In the genomic region with DNA sequence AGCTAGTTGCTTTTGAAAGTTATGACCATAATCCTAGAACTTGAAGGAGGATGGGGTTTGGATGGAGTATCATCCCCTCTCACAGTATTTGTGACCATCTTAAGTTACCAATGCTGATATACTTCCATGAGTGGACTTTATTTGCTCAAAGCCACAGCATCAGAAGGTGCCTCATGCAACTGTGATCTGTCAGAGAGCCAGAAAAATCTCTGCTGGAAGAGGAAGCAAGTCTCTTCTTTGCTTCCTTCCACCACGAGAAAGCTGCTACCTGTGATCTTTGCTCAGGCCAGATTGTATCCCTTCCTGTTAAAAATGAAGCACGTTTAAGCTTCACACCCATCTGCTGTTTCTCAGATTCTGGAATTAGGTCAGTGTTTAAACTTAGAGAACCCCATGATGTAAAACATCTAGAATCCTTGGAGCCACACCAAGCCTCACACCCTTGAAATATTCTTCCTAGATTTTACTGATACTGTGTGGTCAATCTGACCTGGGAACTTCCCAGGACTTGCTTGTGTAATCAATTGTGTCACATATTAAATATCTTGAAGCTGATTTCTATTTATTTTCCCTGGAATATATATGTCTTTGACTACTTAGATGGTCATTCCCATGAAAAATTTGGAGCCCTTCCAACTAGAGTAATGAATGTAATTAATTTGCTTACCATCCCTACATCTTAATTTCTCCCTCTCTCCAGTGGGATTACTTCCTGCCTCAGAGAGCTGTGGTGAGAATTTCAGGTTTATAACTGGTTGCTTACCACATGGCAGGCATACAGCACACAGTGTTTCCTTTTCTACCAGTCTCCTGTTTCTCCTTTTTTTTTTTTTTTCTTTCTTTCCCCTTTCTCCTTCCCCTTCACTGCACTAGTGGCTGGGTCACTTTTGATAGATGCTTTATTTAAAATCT, we compare ENCODE assay signal across 16 mouse cellular contexts. TPM values are rescaled to one million over a fixed set of nuclear protein-coding genes. Genes with fewer than 3 reads are reported as not detected.
DNase-seq lines count a peak whose midpoint lies in the region; ATAC-seq lines count a peak whose summit lies in the region.
"Had no signal": no experiment of that assay in that cellular context is flagged by ENCODE, and none has a peak within 500 bp of the region (broad histone marks: within the 10 kb centered on the region; RNA-seq: fewer than 3 reads in every experiment).

No protein-coding gene starts in this region.

- no peak for DNase-seq in forebrain, embryonic 11.5 days (ENCODE audit: low spot score)
- no peak for DNase-seq in forebrain, embryonic 10.5 days (ENCODE audit: extremely low spot score, low spot score)
- peak; percentile 14 to 35 for DNase-seq in cerebellum, postnatal 25 days
- DNase-seq in layer of hippocampus, postnatal 25 days (ENCODE audit: extremely low spot score in 1 of 2, low spot score in 1 of 2): no peak
- no peak for DNase-seq in embryo, embryonic 10.5 days (ENCODE audit: low spot score)
- DNase-seq: adrenal gland, postnatal 25 days; gastrocnemius, postnatal 36 days; layer of hippocampus, adult 9-11 months; lung, embryonic 14.5 days had no signal

- no peak overlapping the region for H3K4me3 ChIP-seq in forebrain, embryonic 11.5 days (ENCODE audit: low read depth, low read length)
- no peak overlapping the region for H3K4me3 ChIP-seq in forebrain, embryonic 10.5 days
- no peak overlapping the region for H3K4me3 ChIP-seq in midbrain, embryonic 12.5 days
- no peak overlapping the region for H3K4me3 ChIP-seq in midbrain, embryonic 15.5 days
- H3K4me3 ChIP-seq in stomach, embryonic 15.5 days (replicated peaks): no peak overlapping the region
- H3K4me3 ChIP-seq: kidney, embryonic 15.5 days; limb, embryonic 13.5 days had no signal

- ATAC-seq in forebrain, embryonic 11.5 days (replicated peaks; ENCODE audit: low FRiP score): peak; percentile 27; the same call in 1 of the 2 replicates
- ATAC-seq in midbrain, embryonic 12.5 days (ENCODE audit: low FRiP score, low read depth): peak; percentile 49; the same call in 1 of the 2 replicates
- no peak; the same call in none of the 2 replicates for ATAC-seq in midbrain, embryonic 15.5 days (replicated peaks)
- no peak for ATAC-seq in stomach, embryonic 15.5 days (ENCODE audit: insufficient read depth, low FRiP score, low read depth)

- no peak overlapping the region for H3K9ac ChIP-seq in forebrain, embryonic 11.5 days (ENCODE audit: low read length)
- no peak overlapping the region for H3K9ac ChIP-seq in midbrain, embryonic 12.5 days (replicated peaks)
- no peak overlapping the region for H3K9ac ChIP-seq in midbrain, embryonic 15.5 days
- no peak overlapping the region for H3K9ac ChIP-seq in stomach, embryonic 15.5 days
- H3K9ac ChIP-seq: kidney, embryonic 15.5 days; limb, embryonic 13.5 days; lung, embryonic 14.5 days had no signal

- 86% methylated on average over 2 of the region's 2 CpGs for WGBS in forebrain, embryonic 11.5 days
- 79% methylated on average over 2 of the region's 2 CpGs for WGBS in forebrain, embryonic 10.5 days
- 74% methylated on average over 2 of the region's 2 CpGs for whole genome bisulfite sequencing in midbrain, embryonic 12.5 days
- 67% methylated on average over 2 of the region's 2 CpGs for WGBS in midbrain, embryonic 15.5 days
- 26% methylated on average over 2 of the region's 2 CpGs for WGBS in stomach, embryonic 15.5 days

- H3K4me2 ChIP-seq in forebrain, embryonic 11.5 days (ENCODE audit: low read depth, low read length, severe bottlenecking): no peak overlapping the region
- no peak overlapping the region for H3K4me2 ChIP-seq in midbrain, embryonic 12.5 days (replicated peaks)
- no peak overlapping the region for H3K4me2 ChIP-seq in midbrain, embryonic 15.5 days
- H3K4me2 ChIP-seq in stomach, embryonic 15.5 days: no peak overlapping the region
- H3K4me2 ChIP-seq: kidney, embryonic 15.5 days; limb, embryonic 13.5 days; lung, embryonic 14.5 days had no signal

- H3K9me3 ChIP-seq in forebrain, embryonic 11.5 days (ENCODE audit: control insufficient read depth, low read length): no peaks in the 10 kb centered on the region
- H3K9me3 ChIP-seq in forebrain, embryonic 10.5 days: no peaks in the 10 kb centered on the region
- H3K9me3 ChIP-seq in midbrain, embryonic 12.5 days: no peaks in the 10 kb centered on the region
- H3K9me3 ChIP-seq in midbrain, embryonic 15.5 days: no peaks in the 10 kb centered on the region
- H3K9me3 ChIP-seq in stomach, embryonic 15.5 days: no peaks in the 10 kb centered on the region
- H3K9me3 ChIP-seq: kidney, embryonic 15.5 days; limb, embryonic 13.5 days had no signal

- no peaks in the 10 kb centered on the region for H3K27me3 ChIP-seq in forebrain, embryonic 11.5 days (ENCODE audit: control insufficient read depth, insufficient read depth, low read length)
- no peaks in the 10 kb centered on the region for H3K27me3 ChIP-seq in forebrain, embryonic 10.5 days (ENCODE audit: poor library complexity, severe bottlenecking)
- no peaks in the 10 kb centered on the region for H3K27me3 ChIP-seq in midbrain, embryonic 12.5 days
- no peaks in the 10 kb centered on the region for H3K27me3 ChIP-seq in midbrain, embryonic 15.5 days (replicated peaks)
- H3K27me3 ChIP-seq in stomach, embryonic 15.5 days (replicated peaks): no peaks in the 10 kb centered on the region
- H3K27me3 ChIP-seq: kidney, embryonic 15.5 days; limb, embryonic 13.5 days had no signal

- H3K36me3 ChIP-seq in forebrain, embryonic 11.5 days (ENCODE audit: control insufficient read depth, insufficient read depth, low read length): no peaks in the 10 kb centered on the region
- no peaks in the 10 kb centered on the region for H3K36me3 ChIP-seq in forebrain, embryonic 10.5 days (replicated peaks)
- H3K36me3 ChIP-seq in midbrain, embryonic 12.5 days: no peaks in the 10 kb centered on the region
- H3K36me3 ChIP-seq in midbrain, embryonic 15.5 days (replicated peaks): no peaks in the 10 kb centered on the region
- no peaks in the 10 kb centered on the region for H3K36me3 ChIP-seq in stomach, embryonic 15.5 days
- H3K36me3 ChIP-seq: kidney, embryonic 15.5 days; limb, embryonic 13.5 days had no signal

- no peaks in the 10 kb centered on the region for H3K4me1 ChIP-seq in forebrain, embryonic 11.5 days (replicated peaks; ENCODE audit: control insufficient read depth, insufficient read depth, low read length)
- no peaks in the 10 kb centered on the region for H3K4me1 ChIP-seq in forebrain, embryonic 10.5 days
- no peaks in the 10 kb centered on the region for H3K4me1 ChIP-seq in midbrain, embryonic 12.5 days
- 0 out of 2 replicates have a peak, but pooled peaks cover 3% of the 10 kb centered on the region for H3K4me1 ChIP-seq in midbrain, embryonic 15.5 days
- no peaks in the 10 kb centered on the region for H3K4me1 ChIP-seq in stomach, embryonic 15.5 days
- H3K4me1 ChIP-seq: limb, embryonic 13.5 days had no signal

- H3K27ac ChIP-seq in forebrain, embryonic 11.5 days (ENCODE audit: low read depth, low read length): no peak overlapping the region
- H3K27ac ChIP-seq in forebrain, embryonic 10.5 days: no peak overlapping the region
- no peak overlapping the region for H3K27ac ChIP-seq in midbrain, embryonic 12.5 days (replicated peaks)
- H3K27ac ChIP-seq in midbrain, embryonic 15.5 days: no peak overlapping the region
- H3K27ac ChIP-seq in stomach, embryonic 15.5 days: peak overlapping the region; percentile 48; the same call in 1 of the 2 replicates
- H3K27ac ChIP-seq: kidney, embryonic 15.5 days; limb, embryonic 13.5 days had no signal

RNA-seq across cellular contexts. Expression of a gene that starts 56.5 kb away (rescaled TPM):
- 1.8 and 2.0 TPM in 2 replicates for polyA plus RNA-seq in forebrain, embryonic 11.5 days (2014; fragmentation: Nextera tagmentation; extraction: Ambion mirVana)
- polyA plus RNA-seq in forebrain, embryonic 10.5 days (2016; fragmentation: Nextera tagmentation; extraction: Ambion mirVana): 0.95 and 1.0 TPM in 2 replicates
- polyA plus RNA-seq in midbrain, embryonic 12.5 days (2016; fragmentation: Nextera tagmentation; extraction: Ambion mirVana): 1.9 and 2.5 TPM in 2 replicates
- polyA plus RNA-seq in midbrain, embryonic 15.5 days (2015; fragmentation: Nextera tagmentation; extraction: Ambion mirVana): 3.2 and 3.8 TPM in 2 replicates
- 1.9 TPM in 2 replicates for polyA plus RNA-seq in stomach, embryonic 15.5 days (2015; fragmentation: Nextera tagmentation; extraction: Ambion mirVana)
- total RNA-seq in layer of hippocampus, postnatal 25 days (2021): 10 to 100 TPM; 48.0 to 48.9 TPM
- total RNA-seq: megakaryocyte-erythroid progenitor cell, adult 5-6 weeks had no signal
- polyA plus RNA-seq: testis, adult 2 months had no signal

Comparison
In these comparisons a context has a peak if more than half of its experiments do, and no peak if none do; other contexts are left out.
1. ATAC-seq: peak in forebrain, embryonic 11.5 days (single experiment) and midbrain, embryonic 12.5 days (single experiment); none in midbrain, embryonic 15.5 days (single experiment) and stomach, embryonic 15.5 days (single experiment).
2. DNase-seq: peak in cerebellum, postnatal 25 days (2 of 2); none in forebrain, embryonic 11.5 days (single experiment), forebrain, embryonic 10.5 days (single experiment), layer of hippocampus, postnatal 25 days (0 of 2) and embryo, embryonic 10.5 days (single experiment).